Mouse (Mus musculus) small intestine, adult 10 weeks (tissue): ENCODE measurements around the gene 1700013H16Rik. TPM values are rescaled to one million over a fixed set of nuclear protein-coding genes. Genes with fewer than 3 reads are reported as not detected.

Experiments used
- polyA plus RNA-seq: library from polyadenylated mRNA; stranded (reverse); fragments of 350-450 nt; fragmentation: Illumina TruSeq; extraction: RNeasy Lipid Tissue Mini Kit (QIAGEN cat#74804); gene quantifications from one replicate; pipeline ENCODE4 v1.2.3, GENCODE M21; 2014; ENCODE audit warnings: low replicate concordance

1700013H16Rik gene
- polyA plus RNA-seq: not detected

DNA sequence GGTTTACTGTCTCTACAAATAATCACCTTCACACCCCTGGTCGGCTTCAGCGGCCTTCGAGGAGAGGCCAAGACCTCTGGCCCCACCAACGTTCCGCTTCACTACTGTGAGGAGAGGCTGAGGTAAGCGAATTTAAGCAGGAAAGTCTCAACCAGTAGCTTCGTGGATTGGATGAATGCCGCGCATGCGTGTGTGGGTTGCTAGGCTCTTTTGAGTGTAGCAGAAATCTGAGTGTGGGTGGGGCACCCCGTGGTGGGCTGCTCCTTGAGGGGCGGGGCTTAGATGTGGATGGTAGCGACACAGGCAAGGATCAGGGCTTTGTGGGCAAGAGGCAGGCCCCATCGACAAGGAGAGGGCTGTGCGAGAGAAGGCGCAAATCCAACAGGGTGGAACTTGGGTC is at the start of gene 1700013H16Rik:
Gene 1700013H16Rik (minus strand): TSS at position 96 of the 400 bp plus-strand sequence.

DNA sequence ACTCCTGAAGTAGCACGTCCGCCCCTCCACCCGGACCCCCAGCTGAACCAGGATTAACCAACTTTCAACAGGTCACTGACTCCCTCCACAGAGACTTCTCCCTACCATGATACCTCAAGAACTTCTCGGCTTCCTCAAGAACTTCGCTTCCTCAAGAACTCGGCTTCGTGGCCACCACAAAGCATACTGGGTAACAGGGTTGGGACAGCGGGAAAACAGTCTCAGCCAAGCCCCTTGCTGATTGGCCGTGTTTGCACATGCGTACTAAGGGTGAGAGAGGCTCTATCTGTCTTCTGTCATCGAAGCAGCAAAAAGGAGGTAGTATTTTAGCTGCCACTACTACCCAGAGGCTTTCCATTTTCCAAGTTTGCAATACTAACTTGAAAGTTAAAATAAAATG is 39.9 kb upstream of the 1700013H16Rik start, which contains the start of gene Xlr:
Gene Xlr (minus strand): TSS at position 188 of the 400 bp plus-strand sequence.

DNA sequence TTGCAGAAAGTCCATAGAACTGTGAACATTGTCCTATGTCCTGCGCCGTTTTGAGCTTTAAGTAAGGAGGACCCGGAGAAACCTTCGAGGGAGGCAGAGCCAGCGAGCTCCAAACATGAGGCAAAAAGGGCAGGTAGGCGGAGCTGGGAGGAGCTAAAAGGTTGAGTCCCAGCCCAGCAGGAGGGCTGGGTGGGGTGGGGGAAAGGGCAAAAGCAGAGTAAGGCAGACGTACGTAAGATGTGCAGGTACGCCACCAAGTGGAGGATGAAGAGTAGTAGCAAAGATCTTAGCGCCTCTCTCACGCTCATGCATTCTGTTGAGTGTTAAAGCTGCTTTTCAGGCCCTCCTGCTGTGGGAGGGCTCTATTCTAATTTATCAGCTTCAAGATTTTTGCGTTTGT is 18.6 kb upstream of the 1700013H16Rik start, which contains the start of gene Zfp36l3:
Gene Zfp36l3 (minus strand): TSS at position 119 of the 400 bp plus-strand sequence.

DNA sequence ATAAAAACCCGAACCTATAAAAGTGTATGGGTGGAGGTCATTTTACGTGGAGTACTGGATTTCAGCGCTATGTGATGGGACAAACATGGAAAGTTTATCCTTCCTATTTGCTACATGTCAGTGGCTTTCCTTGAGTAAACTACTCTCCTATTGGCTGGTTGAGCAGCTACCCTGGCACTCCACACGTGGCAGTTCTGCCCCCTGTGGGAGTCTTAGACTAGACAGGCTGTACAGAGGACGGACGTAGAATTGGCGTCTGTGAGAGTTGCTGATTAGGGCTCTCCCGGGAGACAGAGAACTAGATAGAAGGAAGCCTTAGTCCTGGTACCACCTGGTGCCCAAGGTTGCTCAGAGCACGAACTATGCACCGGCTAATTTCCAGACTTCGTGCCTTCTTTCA is 33.0 kb downstream of the 1700013H16Rik start, which contains the start of gene 4930502E18Rik:
Gene 4930502E18Rik (plus strand): TSS at position 231 of the 400 bp plus-strand sequence.

Other genes starting within 250 kb of the 1700013H16Rik start
- not detected for gene Rtl8c, start 149.8 kb downstream of the 1700013H16Rik start, polyA plus RNA-seq
- not detected for gene Gm14597, start 148.9 kb downstream of the 1700013H16Rik start, polyA plus RNA-seq
- 1.2 TPM for gene Rtl8a, start 114.1 kb downstream of the 1700013H16Rik start, polyA plus RNA-seq
- 1.7 TPM for gene Rtl8b, start 87.4 kb downstream of the 1700013H16Rik start, polyA plus RNA-seq
- gene 4930502E18Rik, start 33.0 kb downstream of the 1700013H16Rik start, polyA plus RNA-seq: not detected
- gene Zfp36l3, start 18.6 kb upstream of the 1700013H16Rik start, polyA plus RNA-seq: not detected
- gene Xlr, start 39.9 kb upstream of the 1700013H16Rik start, polyA plus RNA-seq: 37.4 TPM